Mouse (Mus musculus) cortical plate, adult 2 months (tissue): ENCODE measurements around the gene Ccdc191.
A peak's percentile ranks its signal among the peaks of the same experiment; 100 is the strongest.

Experiments
- CTCF ChIP-seq: fragments of 200-500 bp; IDR thresholded peaks from 2 replicates; pipeline ENCODE4 v1.5.1; 2011; ENCODE audit warnings: mild to moderate bottlenecking, control low read depth, low read length; ENCODE audit not compliant: insufficient read depth; ENCODE audit errors: extremely low read depth
- POLR2A ChIP-seq: fragments of 200-500 bp; IDR thresholded peaks from 2 replicates; pipeline ENCODE4 v1.6.1; 2011; ENCODE audit warnings: mild to moderate bottlenecking, low read length, control low read depth; ENCODE audit not compliant: insufficient read depth; ENCODE audit errors: extremely low read depth

DNA sequence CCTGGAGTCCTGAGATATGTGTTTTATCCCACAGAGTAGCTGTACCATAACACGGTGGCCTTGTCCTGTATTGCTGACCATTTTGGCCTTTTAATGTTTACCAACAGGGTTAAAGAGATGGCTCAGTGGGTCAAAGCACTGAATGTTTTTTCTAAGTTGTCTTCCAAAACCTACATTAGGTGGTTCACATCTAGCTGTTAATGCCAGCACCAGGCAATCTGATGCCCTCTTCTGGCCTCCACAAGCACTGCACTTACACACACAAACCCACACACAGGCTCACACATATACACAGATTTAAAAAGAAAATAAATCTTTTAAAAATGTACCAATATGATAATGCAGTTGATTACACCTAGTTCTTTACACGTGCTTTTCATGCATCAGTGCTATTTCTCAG, 19.3 kb downstream of the Ccdc191 start:
- TF ChIP-seq CTCF (0 out of 2 replicates have a peak, but pooled peaks have one; percentile 10), POLR2A (no peak)
